Mouse (Mus musculus): ENCODE measurements around the gene Fuca2.

The Fuca2 gene

DNA sequence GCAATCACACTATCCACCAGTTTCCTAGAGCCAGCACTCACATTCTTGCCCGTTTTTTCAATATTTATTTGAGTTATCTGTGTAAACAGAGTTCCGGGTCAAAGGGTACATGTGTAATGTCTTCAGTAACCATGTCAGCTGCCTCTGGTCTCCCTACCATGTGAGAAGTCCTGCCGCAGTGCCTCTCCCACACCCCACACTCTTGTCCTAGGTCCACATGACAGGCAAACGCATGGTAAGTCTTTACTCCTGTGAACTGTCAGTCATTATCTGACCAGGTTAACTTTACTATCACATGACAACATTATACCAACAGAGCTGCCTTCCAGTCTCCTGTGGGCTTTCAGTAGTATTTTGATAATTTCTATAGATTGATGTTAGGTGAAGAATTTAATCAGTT is 28.8 kb downstream of the Fuca2 start:
- no peak for DNase-seq (ENCODE audit: extremely low spot score, low spot score)

DNA sequence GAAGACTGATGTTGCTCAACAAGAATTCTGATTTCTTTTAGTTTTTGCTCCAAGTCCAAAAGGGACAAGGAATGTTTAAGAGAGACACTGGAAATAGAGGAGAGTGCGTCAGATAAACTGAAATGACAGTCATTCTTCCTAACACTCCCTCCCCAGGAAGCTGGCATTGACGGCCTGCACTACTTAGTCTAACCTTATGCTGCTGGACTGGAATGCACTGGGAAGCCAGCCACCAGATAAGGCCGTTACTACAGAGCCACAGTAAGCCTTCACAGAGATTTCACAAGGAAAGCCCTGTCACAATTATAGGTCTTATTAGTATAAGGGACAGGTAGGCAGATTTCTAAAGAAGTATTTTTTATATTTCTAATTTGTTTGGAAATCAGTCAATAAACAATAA is 35.4 kb downstream of the Fuca2 start:
- no peak for DNase-seq (ENCODE audit: extremely low spot score, low spot score)

DNA sequence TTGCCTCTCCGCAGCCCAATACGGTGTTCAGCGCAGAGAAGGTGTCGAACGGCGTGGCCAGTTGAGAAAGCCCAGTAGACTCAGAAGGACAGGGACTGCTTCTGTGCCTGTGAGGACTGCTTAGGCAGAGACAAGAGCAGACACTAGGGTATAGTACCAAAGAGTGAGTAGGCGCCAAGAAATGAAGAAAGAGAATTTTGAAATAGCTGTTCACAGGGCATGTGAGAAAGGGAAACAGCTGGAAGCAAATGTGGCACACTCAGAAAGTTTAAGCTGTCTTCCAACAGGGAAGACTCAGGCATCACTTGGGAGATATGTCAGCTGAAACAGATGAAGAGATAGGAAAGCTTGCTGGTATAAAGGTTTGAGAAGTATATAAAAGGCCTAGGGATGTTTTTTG is 37.4 kb downstream of the Fuca2 start:
- no peak for DNase-seq (ENCODE audit: extremely low spot score, low spot score)

GRCm38 (mm10) chr10:13539769-13540333 is 40.5 kb downstream of the Fuca2 start:
- DNase-seq (ENCODE audit: extremely low spot score, low spot score), result no peak

DNA sequence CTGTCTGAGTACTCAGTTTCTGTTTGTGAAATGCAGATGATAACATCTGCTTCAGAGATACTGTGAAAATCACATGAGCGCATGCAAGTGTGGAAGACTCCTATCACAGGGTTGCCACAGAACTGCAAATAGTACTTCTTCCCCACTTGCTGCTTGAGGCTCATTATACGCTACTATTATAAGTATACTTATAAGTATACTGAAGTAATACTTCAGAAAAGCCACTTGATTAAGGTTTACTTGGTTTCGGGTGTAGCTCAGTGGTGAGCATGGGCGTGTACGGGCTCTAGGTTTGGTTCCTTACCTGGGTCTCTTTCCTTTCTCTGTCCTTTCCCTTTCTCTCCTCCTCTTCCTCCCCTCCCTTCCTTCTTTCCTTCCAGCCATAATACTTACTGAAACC is 42.4 kb downstream of the Fuca2 start:
- DNase-seq (ENCODE audit: extremely low spot score, low spot score), result no peak

DNA sequence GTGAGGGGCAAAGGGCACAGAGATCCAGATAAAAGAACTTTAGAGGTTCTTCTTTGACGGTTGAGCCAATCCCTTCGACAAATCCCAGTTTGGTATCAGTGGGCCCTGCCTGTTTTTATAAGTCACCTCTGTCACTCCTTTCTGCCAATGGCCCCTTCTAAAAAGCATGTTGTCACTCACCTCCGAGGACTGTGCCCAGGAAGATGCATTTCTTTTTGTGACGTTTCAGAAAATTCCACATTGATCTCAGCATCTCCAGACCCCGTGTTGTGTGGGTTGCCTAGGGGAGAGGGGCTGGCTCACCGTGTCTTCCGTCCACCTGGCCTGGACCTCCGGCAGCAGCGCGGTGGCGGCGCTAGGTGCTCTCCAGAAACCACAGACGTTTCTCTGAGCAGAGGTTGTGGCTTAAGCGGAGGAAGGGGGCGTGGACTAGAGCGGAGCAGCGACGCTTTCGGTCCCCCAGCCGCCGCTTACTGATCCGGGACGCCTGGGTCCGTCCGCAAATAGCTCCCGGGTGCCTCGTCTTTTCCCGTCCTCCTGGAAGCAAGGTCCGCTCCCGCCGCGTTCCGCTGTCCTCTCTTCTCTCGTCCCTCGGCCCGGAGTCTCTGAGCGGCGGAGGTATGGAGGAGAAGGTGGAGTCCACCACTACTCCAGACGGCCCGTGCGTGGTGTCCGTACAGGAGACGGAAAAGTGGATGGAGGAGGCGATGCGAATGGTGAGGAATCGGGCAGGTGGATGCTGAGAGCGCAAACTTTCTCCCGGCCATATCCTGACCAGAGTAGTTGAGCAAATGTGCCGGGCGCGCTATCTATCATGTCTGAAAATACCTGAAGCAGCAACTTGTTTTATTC is 53.5 kb downstream of the Fuca2 start, which contains the start of the genes Adat2 and Pex3:
Gene Adat2, plus strand, starts transcription at position 249 of the 852 bp plus-strand sequence.
Gene Pex3, minus strand, starts transcription at position 497 of the 852 bp plus-strand sequence.
- DNase-seq (ENCODE audit: extremely low spot score, low spot score), result peak; percentile 93

- DNase-seq (ENCODE audit: extremely low spot score, low spot score), result no peak
Measured at GRCm38 (mm10) chr10:13553498-13553985, 54.2 kb downstream of the Fuca2 start.

DNA sequence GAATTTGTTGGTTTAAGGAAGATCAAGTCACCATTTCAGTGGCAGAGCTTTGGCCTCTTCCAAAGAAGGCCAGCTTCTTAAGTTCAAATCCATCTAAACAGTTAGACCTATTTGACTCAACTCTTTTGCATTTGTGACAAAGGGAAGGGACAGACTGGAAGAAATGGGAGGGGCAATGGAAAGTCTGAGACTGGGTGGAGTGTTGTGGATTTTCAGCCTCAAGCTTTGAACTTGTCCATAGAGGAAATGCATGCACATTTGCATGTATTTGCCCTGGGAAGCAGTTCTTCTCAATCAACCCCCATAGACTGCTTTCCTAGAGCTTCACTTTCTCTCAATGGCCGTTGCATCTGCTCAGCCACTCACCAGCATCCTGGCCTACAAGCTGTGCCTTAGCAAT is 55.0 kb downstream of the Fuca2 start:
- no peak for DNase-seq (ENCODE audit: extremely low spot score, low spot score)

DNA sequence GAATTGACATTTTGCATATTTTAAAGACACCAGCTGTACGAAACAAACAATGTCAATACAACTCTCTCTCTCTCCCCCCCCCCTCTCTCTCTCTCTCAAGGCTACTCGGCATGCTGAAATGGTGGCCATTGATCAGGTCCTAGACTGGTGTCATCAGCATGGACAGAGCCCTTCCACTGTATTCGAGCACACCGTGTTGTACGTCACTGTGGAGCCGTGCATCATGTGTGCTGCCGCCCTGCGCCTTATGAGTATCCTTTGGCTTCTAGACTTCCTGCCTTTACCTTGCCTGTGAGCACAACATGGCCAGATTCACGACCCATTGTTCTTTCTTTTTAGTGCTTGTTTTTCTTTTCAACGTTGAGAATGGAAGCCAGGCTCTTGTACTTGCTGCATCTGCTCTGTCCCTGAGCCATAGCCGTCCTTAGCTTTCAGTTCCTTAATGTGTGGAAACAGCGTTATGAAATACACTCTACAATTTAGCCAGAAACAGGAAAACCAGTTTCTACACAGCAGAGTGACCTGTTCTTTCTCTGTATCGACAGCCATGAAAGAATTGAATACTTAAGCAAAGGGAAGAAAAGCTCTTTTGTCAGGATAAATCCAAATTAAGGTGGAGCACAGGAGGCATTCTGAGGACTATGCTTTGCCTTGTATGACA is 60.8 kb downstream of the Fuca2 start:
- DNase-seq (ENCODE audit: extremely low spot score, low spot score), result no peak

DNA sequence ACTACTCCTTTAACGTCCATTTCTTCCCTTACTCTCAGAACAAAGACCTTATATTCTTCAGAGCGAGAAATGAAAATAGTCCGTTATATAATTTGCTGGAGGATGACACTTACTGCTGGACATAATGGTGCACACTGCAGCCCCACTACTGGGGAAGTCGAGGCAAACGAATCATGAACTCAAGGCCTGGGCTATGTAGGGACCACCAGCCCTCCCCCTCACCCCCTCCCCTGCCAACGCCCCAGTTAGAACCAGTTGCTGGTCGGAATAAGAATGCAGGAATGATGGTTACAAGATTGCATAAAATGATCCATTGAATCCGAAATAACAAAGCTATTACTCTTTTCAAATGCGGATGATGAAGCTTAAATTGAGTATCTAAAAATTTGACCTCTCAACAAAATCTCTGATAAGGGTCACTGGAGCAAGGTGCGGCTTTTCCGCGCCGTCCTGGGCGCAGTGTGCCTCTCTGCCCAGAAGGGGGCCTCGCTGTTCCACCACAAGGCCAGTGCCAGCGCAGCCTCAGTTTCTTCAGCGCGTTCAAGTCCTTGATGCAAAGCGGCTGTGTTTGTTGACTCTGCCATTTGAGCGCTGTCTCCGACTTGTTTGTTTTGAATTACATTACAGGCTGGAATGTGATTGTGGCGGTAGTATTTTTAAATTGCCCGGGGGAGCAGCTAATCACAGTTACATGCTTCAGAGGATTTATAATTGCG is 65.2 kb downstream of the Fuca2 start:
- peak; percentile 72 for DNase-seq (ENCODE audit: extremely low spot score, low spot score)

DNA sequence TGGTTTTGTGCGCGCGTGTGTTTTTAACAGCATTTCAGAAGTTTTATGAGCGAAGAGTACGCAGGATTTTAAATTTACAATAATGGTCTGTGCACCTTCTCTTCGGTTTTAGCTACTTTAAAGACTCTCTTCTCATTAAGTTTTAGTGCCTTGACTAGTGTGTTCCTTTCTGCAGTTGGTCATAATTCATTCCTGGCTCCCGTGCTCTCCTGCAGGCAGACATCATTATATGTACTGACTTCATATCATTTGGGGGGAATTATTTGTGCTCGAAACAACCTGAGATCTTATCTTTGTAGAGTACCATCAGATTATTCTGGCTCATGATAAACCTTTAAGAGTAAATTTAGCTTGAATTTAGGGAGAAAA is 65.7 kb downstream of the Fuca2 start:
- no peak for DNase-seq (ENCODE audit: extremely low spot score, low spot score)

DNA sequence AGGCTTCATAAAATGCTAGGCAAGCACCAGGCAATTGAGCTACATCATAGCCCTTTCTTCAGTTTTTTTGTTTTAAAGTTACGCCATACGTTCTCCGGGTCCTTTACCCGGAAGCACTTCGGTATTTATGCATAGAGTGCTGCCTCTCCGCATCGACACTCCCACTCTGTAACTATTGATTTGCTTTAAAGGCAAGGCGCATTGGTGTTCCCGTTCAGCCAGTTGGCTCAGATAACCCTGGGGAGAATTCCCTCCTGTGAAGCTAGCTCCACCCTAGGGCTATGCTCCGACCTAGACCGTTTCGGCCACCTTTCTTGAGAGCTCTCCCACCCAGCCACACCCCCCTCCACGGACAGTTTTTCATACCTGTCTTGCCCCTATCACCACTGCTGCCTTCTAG is 67.1 kb downstream of the Fuca2 start:
- DNase-seq (ENCODE audit: extremely low spot score, low spot score), result no peak

All from neural tube, embryonic 10.5 days (tissue).